Mouse (Mus musculus) lung, postnatal 0 days (tissue): ENCODE results near the gene Frem2.

ENCODE experiments used
- CTCF ChIP-seq: IDR thresholded peaks from 2 replicates; pipeline ENCODE4 v1.5.1; 2016; ENCODE audit warnings: antibody characterized with exemption, mild to moderate bottlenecking
- EP300 ChIP-seq: IDR thresholded peaks from 2 replicates; pipeline ENCODE4 v1.6.1; 2016; ENCODE audit warnings: antibody characterized with exemption, mild to moderate bottlenecking, control low read depth

DNA sequence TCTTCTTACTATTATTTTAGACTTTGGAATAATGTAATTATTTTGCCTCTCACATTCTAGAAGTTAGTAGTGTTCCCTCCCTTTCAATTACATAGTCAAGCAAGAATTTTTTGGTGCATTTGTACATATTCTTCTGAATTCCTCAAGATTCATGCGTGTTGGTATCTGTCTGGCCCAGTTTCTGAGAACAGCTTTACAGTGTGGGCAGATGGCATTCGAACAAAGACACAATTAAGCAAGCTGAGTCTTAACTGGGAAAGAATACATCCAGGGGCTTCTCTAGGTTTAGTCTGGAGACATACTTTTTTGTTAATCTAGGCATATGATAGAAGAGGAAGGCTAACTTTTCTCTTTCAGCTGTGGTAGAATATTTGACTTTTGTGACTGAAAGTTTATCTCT is 12.6 kb upstream of the Frem2 start:
- TF ChIP-seq CTCF (no peak), EP300 (no peak)
